Comparison of ENCODE assay signal across 27 mouse cellular contexts in the genomic region with DNA sequence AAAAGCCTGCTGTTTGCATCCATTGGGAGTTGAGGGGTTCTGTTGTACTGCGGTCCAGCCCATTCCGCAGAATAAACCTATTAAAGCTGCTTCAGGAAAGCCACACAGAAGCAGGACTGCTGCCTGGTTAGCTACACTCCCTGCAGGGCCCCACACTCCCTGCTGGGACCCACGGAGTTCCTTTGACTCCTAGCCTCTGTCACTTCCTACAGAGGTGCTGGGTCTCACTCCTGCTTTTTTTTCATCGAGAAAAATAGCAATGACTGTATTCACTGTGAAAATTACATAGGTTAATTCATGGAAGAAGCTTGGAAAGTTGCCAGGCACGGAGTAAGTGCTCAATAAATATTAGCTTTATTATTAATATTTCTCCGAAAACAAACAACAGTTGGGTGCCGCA. TPM values are rescaled to one million over a fixed set of nuclear protein-coding genes. Genes with fewer than 3 reads are reported as not detected.
DNase-seq lines count a peak whose midpoint lies in the region; ATAC-seq and TF ChIP-seq lines count a peak whose summit lies in the region.
"Had no signal": no experiment of that assay in that cellular context is flagged by ENCODE, and none has a peak within 500 bp of the region (broad histone marks: within the 10 kb centered on the region; RNA-seq: fewer than 3 reads in every experiment).

No protein-coding gene starts in this region.

- H3K4me3 ChIP-seq in lung, embryonic 14.5 days (ENCODE audit: low read depth, low read length), result no peak overlapping the region
- H3K4me3 ChIP-seq in lung, postnatal 0 days (ENCODE audit: low read depth, low read length), result no peak overlapping the region
- H3K4me3 ChIP-seq in stomach, embryonic 16.5 days (replicated peaks; ENCODE audit: low read length), result no peak overlapping the region
- H3K4me3 ChIP-seq in neural tube, embryonic 15.5 days (replicated peaks), result no peak overlapping the region
- H3K4me3 ChIP-seq: embryonic facial prominence, embryonic 12.5 days; embryonic facial prominence, embryonic 15.5 days; forebrain, embryonic 12.5 days; forebrain, embryonic 15.5 days; heart, adult 2 months; heart, embryonic 10.5 days; heart, embryonic 13.5 days had no signal

- ATAC-seq in lung, embryonic 14.5 days (ENCODE audit: insufficient read depth), result peak; percentile 73
- ATAC-seq in lung, postnatal 0 days, result no peak
- peak; percentile 82 for ATAC-seq in stomach, embryonic 16.5 days (ENCODE audit: insufficient read depth, low FRiP score)
- no peak for ATAC-seq in neural tube, embryonic 15.5 days (ENCODE audit: low FRiP score)
- ATAC-seq: forebrain, embryonic 15.5 days; hindbrain, postnatal 0 days; Patski had no signal

- no peak for TF ChIP-seq EP300 in lung, postnatal 0 days (IDR thresholded peaks at IDR 0.05)

- peak; percentile 82 for DNase-seq in lung, embryonic 14.5 days
- no peak for DNase-seq in lung, postnatal 14 days
- peak; percentile 43 for DNase-seq in lung, postnatal 0 days (ENCODE audit: low spot score)
- no peak for DNase-seq in lung, postnatal 10 days
- DNase-seq: adrenal gland, postnatal 10 days; adrenal gland, postnatal 36 days; B cell, adult 2 months; cerebellum, adult 18-20 months; cerebellum, adult 9-10 months; cerebellum, postnatal 14 days; gastrocnemius, postnatal 10 days; gastrocnemius, postnatal 36 days; heart, adult 2 months; heart, postnatal 14 days; heart, postnatal 4 days had no signal

- 44% methylated on average over 7 of the region's 7 CpGs for WGBS in lung, embryonic 14.5 days
- WGBS in lung, postnatal 0 days, result 44% methylated on average over 7 of the region's 7 CpGs
- 48% methylated on average over 7 of the region's 7 CpGs for WGBS in stomach, embryonic 16.5 days
- 70% methylated on average over 7 of the region's 7 CpGs for WGBS in neural tube, embryonic 15.5 days

- TF ChIP-seq CTCF in lung, embryonic 14.5 days (IDR thresholded peaks at IDR 0.05; ENCODE audit: low read depth), result no peak
- no peak for TF ChIP-seq CTCF in lung, postnatal 0 days (IDR thresholded peaks at IDR 0.05)

- H3K4me2 ChIP-seq in lung, embryonic 14.5 days, result no peak overlapping the region
- H3K4me2 ChIP-seq in lung, postnatal 0 days (replicated peaks; ENCODE audit: low read depth, low read length), result no peak overlapping the region
- no peak overlapping the region for H3K4me2 ChIP-seq in stomach, embryonic 16.5 days (ENCODE audit: low read depth, low read length)
- H3K4me2 ChIP-seq in neural tube, embryonic 15.5 days, result no peak overlapping the region
- H3K4me2 ChIP-seq: embryonic facial prominence, embryonic 12.5 days; embryonic facial prominence, embryonic 15.5 days; forebrain, embryonic 12.5 days; forebrain, embryonic 15.5 days; heart, embryonic 13.5 days; hindbrain, embryonic 14.5 days had no signal

- no peaks in the 10 kb centered on the region for H3K9me3 ChIP-seq in lung, embryonic 14.5 days (ENCODE audit: low read depth, low read length)
- H3K9me3 ChIP-seq in lung, postnatal 0 days (ENCODE audit: low read length), result no peaks in the 10 kb centered on the region
- no peaks in the 10 kb centered on the region for H3K9me3 ChIP-seq in stomach, embryonic 16.5 days (replicated peaks; ENCODE audit: control insufficient read depth, low read length)
- H3K9me3 ChIP-seq in neural tube, embryonic 15.5 days (replicated peaks), result no peaks in the 10 kb centered on the region
- H3K9me3 ChIP-seq: embryonic facial prominence, embryonic 12.5 days; embryonic facial prominence, embryonic 15.5 days; forebrain, embryonic 12.5 days; forebrain, embryonic 15.5 days; heart, embryonic 10.5 days; heart, embryonic 13.5 days had no signal

- no peak overlapping the region for H3K9ac ChIP-seq in lung, embryonic 14.5 days
- H3K9ac ChIP-seq in lung, postnatal 0 days (replicated peaks; ENCODE audit: low read depth), result no peak overlapping the region
- H3K9ac ChIP-seq in stomach, embryonic 16.5 days (ENCODE audit: low read length), result no peak overlapping the region
- no peak overlapping the region for H3K9ac ChIP-seq in neural tube, embryonic 15.5 days (replicated peaks)
- H3K9ac ChIP-seq: embryonic facial prominence, embryonic 12.5 days; embryonic facial prominence, embryonic 15.5 days; forebrain, embryonic 12.5 days; forebrain, embryonic 15.5 days; heart, embryonic 13.5 days; hindbrain, embryonic 14.5 days had no signal

- no peaks in the 10 kb centered on the region for H3K4me1 ChIP-seq in lung, embryonic 14.5 days (ENCODE audit: insufficient read depth)
- no peaks in the 10 kb centered on the region for H3K4me1 ChIP-seq in lung, postnatal 0 days (ENCODE audit: insufficient read depth, low read depth, low read length)
- no peaks in the 10 kb centered on the region for H3K4me1 ChIP-seq in stomach, embryonic 16.5 days (ENCODE audit: control insufficient read depth, insufficient read depth, low read length)
- H3K4me1 ChIP-seq in neural tube, embryonic 15.5 days, result 0 out of 2 replicates have a peak, but pooled peaks cover 3% of the 10 kb centered on the region
- H3K4me1 ChIP-seq: forebrain, embryonic 12.5 days had no signal

- H3K27me3 ChIP-seq in lung, embryonic 14.5 days (ENCODE audit: insufficient read depth, low read length), result no peaks in the 10 kb centered on the region
- no peaks in the 10 kb centered on the region for H3K27me3 ChIP-seq in lung, postnatal 0 days (replicated peaks; ENCODE audit: insufficient read depth, low read length)
- H3K27me3 ChIP-seq in stomach, embryonic 16.5 days (ENCODE audit: control insufficient read depth, insufficient read depth, low read length), result no peaks in the 10 kb centered on the region
- no peaks in the 10 kb centered on the region for H3K27me3 ChIP-seq in neural tube, embryonic 15.5 days (replicated peaks)
- H3K27me3 ChIP-seq: embryonic facial prominence, embryonic 12.5 days; embryonic facial prominence, embryonic 15.5 days; forebrain, embryonic 12.5 days; forebrain, embryonic 15.5 days; heart, embryonic 13.5 days; Patski had no signal

- H3K36me3 ChIP-seq in lung, embryonic 14.5 days (ENCODE audit: insufficient read depth), result no peaks in the 10 kb centered on the region
- H3K36me3 ChIP-seq in lung, postnatal 0 days (ENCODE audit: insufficient read depth, low read length), result no peaks in the 10 kb centered on the region
- H3K36me3 ChIP-seq in stomach, embryonic 16.5 days (ENCODE audit: control insufficient read depth, insufficient read depth, low read length), result no peaks in the 10 kb centered on the region
- no peaks in the 10 kb centered on the region for H3K36me3 ChIP-seq in neural tube, embryonic 15.5 days
- H3K36me3 ChIP-seq: embryonic facial prominence, embryonic 12.5 days; embryonic facial prominence, embryonic 15.5 days; forebrain, embryonic 12.5 days; forebrain, embryonic 15.5 days; G1E; heart, embryonic 10.5 days; heart, embryonic 13.5 days had no signal

- H3K27ac ChIP-seq in lung, embryonic 14.5 days (ENCODE audit: low read depth), result peak overlapping the region; percentile 31; the same call in 1 of the 2 replicates
- H3K27ac ChIP-seq in lung, postnatal 0 days (ENCODE audit: low read length), result no peak overlapping the region
- peak overlapping the region; percentile 63 for H3K27ac ChIP-seq in stomach, embryonic 16.5 days (ENCODE audit: low read length)
- H3K27ac ChIP-seq in neural tube, embryonic 15.5 days (replicated peaks), result no peak overlapping the region
- H3K27ac ChIP-seq: embryonic facial prominence, embryonic 12.5 days; embryonic facial prominence, embryonic 15.5 days; forebrain, embryonic 12.5 days; forebrain, embryonic 15.5 days; heart, adult 2 months; heart, embryonic 13.5 days; hindbrain, embryonic 14.5 days; hindbrain, postnatal 0 days had no signal

RNA-seq across cellular contexts. Expression of gene Synm, which starts 33.9 kb away (rescaled TPM):
- polyA plus RNA-seq in lung, embryonic 14.5 days (2014; fragmentation: Nextera tagmentation; extraction: Ambion mirVana), result 4.8 and 5.6 TPM in 2 replicates
- polyA plus RNA-seq in lung, postnatal 0 days (2015; fragmentation: Nextera tagmentation; extraction: Ambion mirVana), result 6.5 and 8.1 TPM in 2 replicates
- 8.1 and 9.5 TPM in 2 replicates for polyA plus RNA-seq in stomach, embryonic 16.5 days (2015; fragmentation: Nextera tagmentation; extraction: Ambion mirVana)
- 10.0 and 10.5 TPM in 2 replicates for polyA plus RNA-seq in neural tube, embryonic 15.5 days (2015; fragmentation: Nextera tagmentation; extraction: Ambion mirVana)
- polyA plus RNA-seq: G1E had no signal

Comparison
In these comparisons a context has a peak if more than half of its experiments do, and no peak if none do; other contexts are left out.
1. ATAC-seq: peak in lung, embryonic 14.5 days (single experiment) and stomach, embryonic 16.5 days (single experiment); none in lung, postnatal 0 days (single experiment) and neural tube, embryonic 15.5 days (single experiment).
2. DNase-seq: peak in lung, embryonic 14.5 days (single experiment) and lung, postnatal 0 days (single experiment); none in lung, postnatal 14 days (single experiment) and lung, postnatal 10 days (single experiment).
3. H3K27ac ChIP-seq: peak in lung, embryonic 14.5 days (single experiment) and stomach, embryonic 16.5 days (single experiment); none in lung, postnatal 0 days (single experiment) and neural tube, embryonic 15.5 days (single experiment).